ENCODE assay signal across 29 mouse cellular contexts in genomic region chr11:30996670-30997069, GRCm38 (mm10). TPM values are rescaled to one million over a fixed set of nuclear protein-coding genes. Genes with fewer than 3 reads are reported as not detected.
DNase-seq lines count a peak whose midpoint lies in the region; ATAC-seq lines count a peak whose summit lies in the region.
"Had no signal": no experiment of that assay in that cellular context is flagged by ENCODE, and none has a peak within 500 bp of the region (broad histone marks: within the 10 kb centered on the region; RNA-seq: fewer than 3 reads in every experiment).

No protein-coding gene starts in this region.

- H3K9me3 ChIP-seq in liver, embryonic 16.5 days (replicated peaks; ENCODE audit: control insufficient read depth, low read length): no peaks in the 10 kb centered on the region
- H3K9me3 ChIP-seq: embryonic facial prominence, embryonic 10.5 days; embryonic facial prominence, embryonic 15.5 days; forebrain, embryonic 15.5 days; hindbrain, embryonic 15.5 days; limb, embryonic 13.5 days; midbrain, embryonic 10.5 days; midbrain, embryonic 15.5 days had no signal

- 53% methylated on average over 3 of the region's 3 CpGs for WGBS in liver, embryonic 16.5 days (ENCODE audit: insufficient replicate concordance)

- DNase-seq in adrenal gland, adult 2 months: peak; percentile 31
- DNase-seq in adrenal gland, adult 8-10 months: no peak
- peak; percentile 35 for DNase-seq in 416B (ENCODE audit: low read depth)
- no peak for DNase-seq in gastrocnemius, postnatal 10 days
- DNase-seq in yolk sac, embryonic 10.5 days (ENCODE audit: low spot score): no peak
- DNase-seq: adrenal gland, postnatal 36 days; cerebellum, adult 2 months; cerebellum, postnatal 14 days; kidney, adult 11 months; kidney, postnatal 25 days; lung, adult 2 months; lung, postnatal 10 days; right cerebral cortex, adult 18-20 months; right cerebral cortex, postnatal 4 days; thymus, adult 18-20 months; thymus, postnatal 4 days had no signal

- H3K4me3 ChIP-seq in liver, embryonic 16.5 days (ENCODE audit: low read depth, low read length): no peak overlapping the region
- H3K4me3 ChIP-seq: embryonic facial prominence, embryonic 10.5 days; embryonic facial prominence, embryonic 15.5 days; forebrain, embryonic 15.5 days; hindbrain, embryonic 15.5 days; limb, embryonic 13.5 days; midbrain, embryonic 10.5 days; midbrain, embryonic 15.5 days had no signal

- H3K9ac ChIP-seq in liver, embryonic 16.5 days (ENCODE audit: low read depth, low read length): no peak overlapping the region
- H3K9ac ChIP-seq: embryonic facial prominence, embryonic 15.5 days; forebrain, embryonic 15.5 days; hindbrain, embryonic 15.5 days; limb, embryonic 13.5 days; midbrain, embryonic 15.5 days had no signal

- H3K36me3 ChIP-seq in liver, embryonic 16.5 days (ENCODE audit: control insufficient read depth, insufficient read depth): no peaks in the 10 kb centered on the region
- H3K36me3 ChIP-seq: embryonic facial prominence, embryonic 10.5 days; embryonic facial prominence, embryonic 15.5 days; forebrain, embryonic 15.5 days; hindbrain, embryonic 15.5 days; limb, embryonic 13.5 days; midbrain, embryonic 10.5 days; midbrain, embryonic 15.5 days had no signal

- no peak overlapping the region for H3K27ac ChIP-seq in liver, embryonic 16.5 days (ENCODE audit: low read length)
- H3K27ac ChIP-seq: embryonic facial prominence, embryonic 10.5 days; embryonic facial prominence, embryonic 15.5 days; forebrain, embryonic 15.5 days; hindbrain, embryonic 15.5 days; limb, embryonic 13.5 days; midbrain, embryonic 10.5 days; midbrain, embryonic 15.5 days; stomach, postnatal 0 days had no signal

- H3K4me2 ChIP-seq in liver, embryonic 16.5 days (ENCODE audit: low read depth, low read length): no peak overlapping the region
- H3K4me2 ChIP-seq: embryonic facial prominence, embryonic 15.5 days; forebrain, embryonic 15.5 days; hindbrain, embryonic 15.5 days; limb, embryonic 13.5 days; midbrain, embryonic 15.5 days had no signal

- H3K27me3 ChIP-seq in liver, embryonic 16.5 days (ENCODE audit: control insufficient read depth, insufficient read depth, low read depth, low read length): no peaks in the 10 kb centered on the region
- H3K27me3 ChIP-seq: embryonic facial prominence, embryonic 15.5 days; forebrain, embryonic 15.5 days; hindbrain, embryonic 15.5 days; limb, embryonic 13.5 days; midbrain, embryonic 15.5 days; Patski had no signal

- peaks cover 30% of the 10 kb centered on the region for H3K4me1 ChIP-seq in liver, embryonic 16.5 days (ENCODE audit: control insufficient read depth, low read depth, low read length)
- H3K4me1 ChIP-seq: embryonic facial prominence, embryonic 10.5 days; embryonic facial prominence, embryonic 15.5 days; forebrain, embryonic 15.5 days; hindbrain, embryonic 15.5 days; limb, embryonic 13.5 days; midbrain, embryonic 10.5 days; midbrain, embryonic 15.5 days had no signal

- ATAC-seq in erythroid progenitor cell, adult 5-6 weeks (replicated peaks; ENCODE audit: low FRiP score, poor library complexity, severe bottlenecking): peak; percentile 75
- peak; percentile 56 for ATAC-seq in liver, embryonic 16.5 days (ENCODE audit: low read depth)
- no peak for ATAC-seq in monocyte, adult 5-6 weeks (replicated peaks; ENCODE audit: insufficient number of reproducible peaks, low FRiP score, low TSS enrichment, poor library complexity, severe bottlenecking)
- ATAC-seq: forebrain, embryonic 15.5 days; inflammation-experienced regulatory T-cells, adult 6 months; midbrain, embryonic 15.5 days; Patski had no signal

RNA-seq across cellular contexts. Expression of gene Chac2, which starts 10.5 kb away (rescaled TPM):
- 10 to 100 TPM in 1 of 2 experiments, 1 to 10 TPM in 1; 8.6 to 12.3 TPM for total RNA-seq in adrenal gland, adult 2 months (2021)
- 1.2 and 2.3 TPM in 2 replicates for polyA plus RNA-seq in adrenal gland, adult 2 months (2012; rRNA removed)
- total RNA-seq in adrenal gland, adult 8-10 months (2022): 10 to 100 TPM in 3 of 4 experiments, 1 to 10 TPM in 1; 8.8 to 13.6 (median 12.7) TPM
- 60.5 and 109 TPM in 2 replicates for total RNA-seq in erythroid progenitor cell, adult 5-6 weeks (2015; ENCODE audit: low replicate concordance)
- total RNA-seq in erythroid progenitor cell, adult 5-6 weeks (2017; ENCODE audit: low replicate concordance): 144 and 152 TPM in 2 replicates
- 104 and 118 TPM in 2 replicates for polyA plus RNA-seq in liver, embryonic 16.5 days (2015; fragmentation: Nextera tagmentation; extraction: Ambion mirVana)
- total RNA-seq in gastrocnemius, postnatal 10 days (2021): 1 to 10 TPM; 8.0 to 9.0 TPM
- total RNA-seq in monocyte, adult 5-6 weeks (2017): 10.5 to 18.8 TPM (median 13.8 TPM) in 3 replicates

RNA-seq across cellular contexts. Expression of gene Erlec1, which starts 42.5 kb away (rescaled TPM):
- 10 to 100 TPM; 56.3 to 66.0 TPM for total RNA-seq in adrenal gland, adult 2 months (2021)
- 16.9 and 20.1 TPM in 2 replicates for polyA plus RNA-seq in adrenal gland, adult 2 months (2012; rRNA removed)
- 10 to 100 TPM; 79.4 to 90.7 (median 82.3) TPM for total RNA-seq in adrenal gland, adult 8-10 months (2022)
- total RNA-seq in erythroid progenitor cell, adult 5-6 weeks (2015; ENCODE audit: low replicate concordance): 36.9 and 73.2 TPM in 2 replicates
- total RNA-seq in erythroid progenitor cell, adult 5-6 weeks (2017; ENCODE audit: low replicate concordance): 37.0 and 39.7 TPM in 2 replicates
- polyA plus RNA-seq in liver, embryonic 16.5 days (2015; fragmentation: Nextera tagmentation; extraction: Ambion mirVana): 7.9 and 8.5 TPM in 2 replicates
- total RNA-seq in gastrocnemius, postnatal 10 days (2021): 10 to 100 TPM; 39.3 to 43.1 TPM
- total RNA-seq in monocyte, adult 5-6 weeks (2017): 9.1 to 29.0 TPM (median 11.2 TPM) in 3 replicates

Comparison
In these comparisons a context has a peak if more than half of its experiments do, and no peak if none do; other contexts are left out.
1. DNase-seq: peak in adrenal gland, adult 2 months (single experiment) and 416B (single experiment); none in adrenal gland, adult 8-10 months (single experiment), gastrocnemius, postnatal 10 days (single experiment) and yolk sac, embryonic 10.5 days (single experiment).